Mouse (Mus musculus): ENCODE results near the gene Chek1. TPM values are rescaled to one million over a fixed set of nuclear protein-coding genes. Genes with fewer than 3 reads are reported as not detected.

Chek1 gene
- polyA plus RNA-seq, 1 experiment from 2014 or later: 6.2 TPM

- ATAC-seq (ENCODE audit: low FRiP score): no peak
- no peak within 1 kb of the TSS for H3K9ac ChIP-seq (replicated peaks)
- no peaks in the 10 kb centered on the region for H3K36me3 ChIP-seq
- no peaks in the 10 kb centered on the region for H3K4me1 ChIP-seq
- H3K9me3 ChIP-seq (replicated peaks): no peaks in the 10 kb centered on the region
- H3K4me3 ChIP-seq (replicated peaks): no peak within 1 kb of the TSS
- no peak within 1 kb of the TSS for H3K4me2 ChIP-seq
- no peaks in the 10 kb centered on the region for H3K27me3 ChIP-seq (replicated peaks)
- 68% methylated on average over 1 of the region's 1 CpGs for WGBS
- no peak within 1 kb of the TSS for H3K27ac ChIP-seq (replicated peaks)
These were observed 33.9 kb downstream of the Chek1 start, which contains the start of gene Acrv1 for GRCm38 (mm10) chr9:36692920-36693319. Gene Acrv1 (plus strand): TSS chr9:36693220.

GRCm38 (mm10) chr9:36687329-36687728 lies 39.5 kb downstream of the Chek1 start:
- Histone ChIP-seq H3K36me3 (no peaks in the 10 kb centered on the region), H3K4me1 (no peaks in the 10 kb centered on the region), H3K9me3 (replicated peaks) (no peaks in the 10 kb centered on the region), H3K4me2 (no peak overlapping the region), H3K27ac (replicated peaks) (no peak overlapping the region), H3K9ac (replicated peaks) (no peak overlapping the region), H3K27me3 (replicated peaks) (no peaks in the 10 kb centered on the region), H3K4me3 (replicated peaks) (no peak overlapping the region)
- ATAC-seq (ENCODE audit: low FRiP score): no peak

DNA sequence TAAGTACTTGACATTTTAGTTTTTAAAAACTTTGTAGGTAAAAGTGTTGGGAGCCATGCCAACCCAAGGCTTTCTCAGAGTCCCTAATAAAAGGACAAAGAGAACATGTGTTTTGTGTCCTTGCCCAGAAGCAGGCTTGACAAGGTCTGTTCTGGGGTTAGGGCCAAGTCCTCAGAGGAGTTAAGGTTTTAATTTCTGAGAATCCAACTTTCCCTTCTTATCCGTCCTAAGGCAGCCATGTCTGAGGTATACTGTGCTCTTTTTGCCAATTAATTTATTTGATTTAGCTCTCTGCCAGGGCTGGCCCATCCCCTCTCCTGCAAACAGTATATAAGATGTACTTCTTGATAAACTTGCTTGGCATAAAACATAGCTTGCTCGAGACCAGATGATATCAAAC lies 45.4 kb downstream of the Chek1 start:
- Histone ChIP-seq H3K27ac (replicated peaks) (no peak overlapping the region), H3K4me3 (replicated peaks) (no peak overlapping the region), H3K4me1 (no peaks in the 10 kb centered on the region), H3K36me3 (no peaks in the 10 kb centered on the region), H3K9me3 (replicated peaks) (no peaks in the 10 kb centered on the region), H3K9ac (replicated peaks) (no peak overlapping the region), H3K4me2 (no peak overlapping the region), H3K27me3 (replicated peaks) (no peaks in the 10 kb centered on the region)
- WGBS: 80% methylated on average over 2 of the region's 2 CpGs
- no peak for ATAC-seq (ENCODE audit: low FRiP score)

Other genes with a start within 250 kb of the Chek1 start
- not detected in 2 replicates for gene Gm5615, start 185.1 kb downstream of the Chek1 start, polyA plus RNA-seq (2015; fragmentation: Nextera tagmentation; extraction: Ambion mirVana)
- not detected in 2 replicates for gene Gm17689, start 144.4 kb downstream of the Chek1 start, polyA plus RNA-seq (2015; fragmentation: Nextera tagmentation; extraction: Ambion mirVana)
- not detected in 2 replicates for gene A630095E13Rik, start 83.7 kb downstream of the Chek1 start, polyA plus RNA-seq (2015; fragmentation: Nextera tagmentation; extraction: Ambion mirVana)
- not detected in 2 replicates for gene Acrv1, start 33.8 kb downstream of the Chek1 start, polyA plus RNA-seq (2015; fragmentation: Nextera tagmentation; extraction: Ambion mirVana)
- gene Stt3a, start 40.6 kb upstream of the Chek1 start, polyA plus RNA-seq (2015; fragmentation: Nextera tagmentation; extraction: Ambion mirVana): 93.0 and 143 TPM in 2 replicates
- 118 and 120 TPM in 2 replicates for gene Ei24, start 70.3 kb upstream of the Chek1 start, polyA plus RNA-seq (2015; fragmentation: Nextera tagmentation; extraction: Ambion mirVana)
- 491 and 612 TPM in 2 replicates for gene Fez1, start 94.8 kb upstream of the Chek1 start, polyA plus RNA-seq (2015; fragmentation: Nextera tagmentation; extraction: Ambion mirVana)

All from neural tube, embryonic 15.5 days (tissue).